Mouse (Mus musculus) intestine, embryonic 14.5 days (tissue): ENCODE measurements around the gene Ino80b. TPM values are rescaled to one million over a fixed set of nuclear protein-coding genes. Genes with fewer than 3 reads are reported as not detected.

Experiments
- ATAC-seq: fragments of 200-750 bp; cut with Nextera tagmentation; replicated peaks from 2 replicates; pipeline ENCODE4 v1.8.0; 2017; ENCODE audit warnings: low read depth, moderate number of reproducible peaks, moderate TSS enrichment, moderate library complexity; ENCODE audit not compliant: low FRiP score, low TSS enrichment
- DNase-seq: peaks from one replicate; pipeline ENCODE4 v3.0.0-alpha.2; 2018; ENCODE audit warnings: low spot score
- H3K27ac ChIP-seq: fragments of 300-500 bp; sonication (generic); 2 replicates; pipeline ENCODE4 v1.5.1; 2014; ENCODE audit warnings: low read depth, mild to moderate bottlenecking, control low read depth
- H3K27me3 ChIP-seq: fragments of 300-500 bp; sonication (generic); replicated peaks from 2 replicates; pipeline ENCODE4 v1.6.1; 2014; ENCODE audit warnings: low read length, control low read depth; ENCODE audit not compliant: control insufficient read depth, insufficient read depth
- H3K36me3 ChIP-seq: fragments of 300-500 bp; sonication (generic); 2 replicates; pipeline ENCODE4 v1.6.1; 2014; ENCODE audit warnings: low read length, control low read depth; ENCODE audit not compliant: control insufficient read depth, insufficient read depth
- H3K4me1 ChIP-seq: fragments of 300-500 bp; sonication (generic); replicated peaks from 2 replicates; pipeline ENCODE4 v1.6.1; 2014; ENCODE audit warnings: low read length, control low read depth, mixed read lengths; ENCODE audit not compliant: control insufficient read depth, insufficient read depth
- H3K4me2 ChIP-seq: fragments of 300-500 bp; sonication (generic); 2 replicates; pipeline ENCODE4 v1.6.1; 2014; ENCODE audit warnings: low read length
- H3K4me3 ChIP-seq: fragments of 300-500 bp; sonication (generic); 2 replicates; pipeline ENCODE4 v1.5.1; 2014; ENCODE audit warnings: low read depth, low read length, control low read depth, mixed read lengths
- H3K9ac ChIP-seq: fragments of 300-500 bp; sonication (generic); 2 replicates; pipeline ENCODE4 v1.6.1; 2014; ENCODE audit warnings: mild to moderate bottlenecking, low read length
- H3K9me3 ChIP-seq: fragments of 300-500 bp; sonication (generic); 2 replicates; pipeline ENCODE4 v1.6.1; 2016; ENCODE audit warnings: low read length, control low read depth; ENCODE audit not compliant: control insufficient read depth
- WGBS: fragments of 180-500 bp; shearing (Covaris S2); extraction: QIAGEN DNeasy Blood & Tissue Kit; methylation state at CpG from one replicate; pipeline ENCODE4 v1.1.7; 2014; 5-methylcytosine and 5-hydroxymethylcytosine counted together
- polyA plus RNA-seq: library from polyadenylated mRNA; unstranded; fragments of >200 nt; fragmentation: Nextera tagmentation; extraction: Ambion mirVana; gene quantifications from 2 replicates; pipeline ENCODE4 v1.2.1, GENCODE M21; 2014

Ino80b gene
- polyA plus RNA-seq, 1 experiment from 2014 or later: 13.4 TPM

- Histone ChIP-seq H3K4me2 (peak overlapping the region; percentile 84), H3K4me3 (peak overlapping the region; percentile 67), H3K27ac (peak overlapping the region; percentile 16; the same call in 1 of the 2 replicates), H3K9me3 (no peaks in the 10 kb centered on the region), H3K36me3 (no peaks in the 10 kb centered on the region), H3K4me1 (peaks cover 26% of the 10 kb centered on the region; the same call in 1 of the 2 replicates), H3K27me3 (no peaks in the 10 kb centered on the region), H3K9ac (peak overlapping the region; percentile 50)
- DNase-seq (peak; percentile 96), ATAC-seq (0 out of 2 replicates have a peak, but pooled peaks have one; percentile 12)
- under 1% methylated on average over 30 of the region's 30 CpGs for WGBS
These were observed 349 bp downstream of the Ino80b start for GRCm38 (mm10) chr6:83124851-83125312.

DNA sequence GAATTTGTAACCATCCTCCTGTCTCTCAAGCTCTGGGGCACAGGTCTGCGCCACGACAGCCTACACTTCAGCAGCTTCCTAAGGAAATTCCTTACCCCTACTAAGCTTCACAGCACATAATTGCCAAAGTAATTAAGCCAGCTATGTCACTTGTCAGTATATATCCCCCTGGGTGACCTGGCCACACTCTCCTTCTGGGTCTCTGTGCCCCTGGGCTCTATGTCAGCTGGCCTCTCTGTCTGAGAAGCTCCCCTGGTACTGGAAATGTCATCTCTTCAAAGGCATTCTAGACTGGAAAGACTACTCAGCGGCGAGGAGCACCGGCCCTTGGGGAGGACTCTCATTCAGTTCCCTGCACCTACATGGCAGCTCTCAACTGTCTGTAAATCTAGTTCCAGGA lies 2.3 kb downstream of the Ino80b start:
- Histone ChIP-seq H3K4me1 (peaks cover 29% of the 10 kb centered on the region; the same call in 1 of the 2 replicates), H3K9me3 (no peaks in the 10 kb centered on the region), H3K4me3 (no peak overlapping the region), H3K27me3 (no peaks in the 10 kb centered on the region), H3K9ac (peak overlapping the region; percentile 75; the same call in 1 of the 2 replicates), H3K27ac (no peak overlapping the region), H3K36me3 (peaks cover 17% of the 10 kb centered on the region), H3K4me2 (peak overlapping the region; percentile 96)
- ATAC-seq: no peak
- WGBS: 87% methylated on average over 5 of the region's 5 CpGs
- DNase-seq: no peak

DNA sequence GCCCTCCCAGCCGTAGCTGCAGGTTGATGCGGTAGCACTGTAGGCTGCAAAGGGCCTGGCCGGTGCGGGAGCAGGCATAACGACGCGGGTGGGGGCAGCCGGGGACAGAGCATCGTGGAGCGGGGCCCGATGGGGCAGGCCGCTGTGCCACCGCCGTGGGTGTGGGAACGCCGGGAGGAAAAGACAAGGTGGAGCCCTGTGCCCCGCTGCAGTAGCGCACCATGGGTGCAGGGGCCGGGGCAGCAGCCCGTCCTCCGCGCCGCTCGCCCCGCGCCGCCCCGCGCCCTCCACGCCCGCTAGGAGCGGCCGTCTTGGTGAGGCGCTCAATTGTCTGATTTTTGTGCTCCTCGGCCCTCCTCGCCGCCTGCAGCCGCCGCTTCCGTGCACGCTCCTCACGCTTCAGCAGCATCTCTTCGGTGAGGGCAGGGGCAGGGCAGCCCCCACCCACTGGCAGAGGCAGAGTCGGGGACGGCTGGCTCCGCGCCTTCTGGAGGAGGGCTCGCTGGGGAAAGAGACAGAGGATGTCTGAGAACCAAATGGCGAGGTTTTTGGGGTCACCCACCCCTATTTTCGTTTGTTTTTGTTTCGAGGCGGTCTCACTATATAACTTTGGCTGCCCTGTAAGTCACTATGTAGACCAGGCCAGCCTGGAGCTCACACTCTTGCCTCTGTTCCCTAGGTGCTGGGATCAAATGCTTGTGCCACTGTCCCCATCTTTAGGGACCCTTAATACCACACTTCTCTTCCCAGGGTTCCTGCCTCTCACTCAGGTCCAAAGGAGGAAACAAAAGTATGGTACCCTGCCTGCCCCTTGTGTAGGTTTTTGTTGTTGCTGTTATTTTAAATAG lies 3.1 kb downstream of the Ino80b start:
- peak overlapping the region; percentile 82 for H3K4me3 ChIP-seq
- WGBS: 2% methylated on average over 44 of the region's 52 CpGs

GRCm38 (mm10) chr6:83120930-83121862 lies 4.0 kb downstream of the Ino80b start, which contains the start of gene Wbp1:
Gene Wbp1, minus strand, starts transcription at chr6:83121559.
- peaks cover 35% of the 10 kb centered on the region; the same call in 1 of the 2 replicates for H3K4me1 ChIP-seq
- H3K9ac ChIP-seq: peak within 1 kb of the TSS; percentile 88
- H3K9me3 ChIP-seq: no peaks in the 10 kb centered on the region
- ATAC-seq (peak; percentile 93), DNase-seq (peak; percentile 94)
- H3K4me2 ChIP-seq: peak within 1 kb of the TSS; percentile 96
- H3K36me3 ChIP-seq: peaks cover 31% of the 10 kb centered on the region
- no peaks in the 10 kb centered on the region for H3K27me3 ChIP-seq
- H3K4me3 ChIP-seq: peak within 1 kb of the TSS; percentile 82
- H3K27ac ChIP-seq: peak within 1 kb of the TSS; percentile 94
- WGBS: under 1% methylated on average over 38 of the region's 38 CpGs

More for the DNA sequence above, 3.1 kb downstream of the Ino80b start:
- H3K36me3 ChIP-seq: peaks cover 25% of the 10 kb centered on the region
- no peaks in the 10 kb centered on the region for H3K27me3 ChIP-seq
- peaks cover 29% of the 10 kb centered on the region; the same call in 1 of the 2 replicates for H3K4me1 ChIP-seq
- peak overlapping the region; percentile 75 for H3K9ac ChIP-seq
- DNase-seq (no peak), ATAC-seq (peak; percentile 0; the same call in 1 of the 2 replicates)
- peak overlapping the region; percentile 96 for H3K4me2 ChIP-seq
- H3K9me3 ChIP-seq: no peaks in the 10 kb centered on the region
- peak overlapping the region; percentile 94 for H3K27ac ChIP-seq

DNA sequence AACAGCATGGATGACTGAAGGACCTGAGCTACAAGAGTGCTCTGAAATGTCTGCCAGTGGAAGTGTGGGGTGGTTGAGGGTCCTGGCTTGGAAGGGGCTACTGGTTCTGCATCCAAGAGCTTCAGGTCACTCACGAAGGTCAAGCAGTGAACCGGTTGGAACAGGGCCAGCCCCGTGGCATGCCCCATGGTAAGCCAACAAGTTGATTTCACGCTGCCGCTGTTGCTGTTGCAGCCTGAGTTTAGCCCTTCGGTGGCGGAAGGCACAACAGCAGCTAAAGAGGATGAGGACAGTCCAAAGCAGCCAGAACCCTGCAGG lies 5.5 kb downstream of the Ino80b start:
- 81% methylated on average over 7 of the region's 7 CpGs for WGBS
- Histone ChIP-seq H3K27me3 (no peaks in the 10 kb centered on the region), H3K4me1 (peaks cover 40% of the 10 kb centered on the region), H3K27ac (peak overlapping the region; percentile 38; the same call in 1 of the 2 replicates), H3K9ac (no peak overlapping the region), H3K36me3 (peaks cover 31% of the 10 kb centered on the region), H3K4me3 (peak overlapping the region; percentile 82; the same call in 1 of the 2 replicates), H3K4me2 (no peak overlapping the region; the same call in 1 of the 2 replicates), H3K9me3 (no peaks in the 10 kb centered on the region)
- ATAC-seq: no peak
- DNase-seq: no peak

GRCm38 (mm10) chr6:83118825-83119733 lies 6.2 kb downstream of the Ino80b start:
- H3K4me2 ChIP-seq: no peak overlapping the region
- DNase-seq: no peak
- no peak overlapping the region for H3K27ac ChIP-seq

DNA sequence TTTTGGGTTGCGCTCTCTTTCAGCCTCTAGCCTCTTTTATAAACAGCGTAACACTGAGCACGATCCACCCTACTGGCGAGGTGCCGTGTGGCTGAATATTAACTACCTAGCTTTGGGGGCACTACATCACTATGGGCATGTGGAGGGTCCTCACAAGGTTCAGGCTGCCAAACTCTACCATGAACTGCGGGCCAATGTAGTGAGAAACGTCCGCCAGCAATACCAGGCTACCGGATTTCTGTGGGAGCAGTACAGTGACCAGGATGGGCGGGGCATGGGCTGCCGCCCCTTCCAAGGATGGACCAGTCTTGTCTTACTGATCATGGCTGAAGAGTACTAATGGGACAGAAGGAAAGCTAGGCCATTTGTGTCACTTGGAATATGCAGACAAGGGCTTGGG lies 6.9 kb downstream of the Ino80b start:
- ATAC-seq: no peak
- no peak for DNase-seq
- peaks cover 31% of the 10 kb centered on the region for H3K36me3 ChIP-seq

More at GRCm38 (mm10) chr6:83118825-83119733, 6.2 kb downstream of the Ino80b start:
- Histone ChIP-seq H3K4me3 (no peak overlapping the region), H3K36me3 (peaks cover 31% of the 10 kb centered on the region), H3K9me3 (no peaks in the 10 kb centered on the region), H3K27me3 (no peaks in the 10 kb centered on the region), H3K9ac (no peak overlapping the region), H3K4me1 (peaks cover 39% of the 10 kb centered on the region)
- WGBS: 82% methylated on average over 14 of the region's 14 CpGs
- no peak for ATAC-seq

More for the DNA sequence above, 6.9 kb downstream of the Ino80b start:
- WGBS: 78% methylated on average over 11 of the region's 11 CpGs
- Histone ChIP-seq H3K4me2 (no peak overlapping the region), H3K4me1 (peaks cover 35% of the 10 kb centered on the region), H3K27me3 (no peaks in the 10 kb centered on the region), H3K9ac (no peak overlapping the region), H3K4me3 (no peak overlapping the region), H3K9me3 (no peaks in the 10 kb centered on the region), H3K27ac (no peak overlapping the region)
